Mouse (Mus musculus): ENCODE results near the gene Xpr1. TPM values are rescaled to one million over a fixed set of nuclear protein-coding genes. Genes with fewer than 3 reads are reported as not detected.
"Not testable (repeated sequence)": the region's sequence is repeated elsewhere in the genome, so short reads cannot be mapped to it uniquely, and the experiment has no call there.

Gene Xpr1
- total RNA-seq, 2 experiments from 2014 or later = 28.4 to 30.8 TPM

- no peak for DNase-seq
- intact Hi-C loops (cut with DNase I; ENCODE audit: low total_unique reads) = no loop called here
Measured at GRCm38 (mm10) chr1:155276381-155277033, 140.7 kb downstream of the Xpr1 start.

- no peak for DNase-seq
- intact Hi-C loops (cut with DNase I; ENCODE audit: low total_unique reads) = no loop called here
Measured at GRCm38 (mm10) chr1:155275793-155276192, 141.4 kb downstream of the Xpr1 start.

- intact Hi-C loops (cut with DNase I; ENCODE audit: low total_unique reads) = no loop called here
- peak; percentile 20 for DNase-seq
Measured at GRCm38 (mm10) chr1:155274976-155275375, 142.2 kb downstream of the Xpr1 start.

GRCm38 (mm10) chr1:155272953-155273352 lies 144.3 kb downstream of the Xpr1 start:
- intact Hi-C loops (cut with DNase I; ENCODE audit: low total_unique reads) = no loop called here
- no peak for DNase-seq

GRCm38 (mm10) chr1:155262496-155262895 lies 154.7 kb downstream of the Xpr1 start:
- DNase-seq; intact Hi-C loops (cut with DNase I; ENCODE audit: low total_unique reads): not testable (repeated sequence)

GRCm38 (mm10) chr1:155254309-155254708 lies 162.9 kb downstream of the Xpr1 start:
- DNase-seq = no peak
- intact Hi-C loops (cut with DNase I; ENCODE audit: low total_unique reads) = no loop called here

- intact Hi-C loops (cut with DNase I; ENCODE audit: low total_unique reads) = no loop called here
- no peak for DNase-seq
Measured at GRCm38 (mm10) chr1:155253126-155253525, 164.1 kb downstream of the Xpr1 start.

- intact Hi-C loops (cut with DNase I; ENCODE audit: low total_unique reads) = no loop called here
- no peak for DNase-seq
Measured at GRCm38 (mm10) chr1:155252631-155253121, 164.5 kb downstream of the Xpr1 start.

- intact Hi-C loops (cut with DNase I; ENCODE audit: low total_unique reads) = no loop called here
- no peak for DNase-seq
Measured at GRCm38 (mm10) chr1:155251596-155251995, 165.6 kb downstream of the Xpr1 start.

GRCm38 (mm10) chr1:155250531-155251135 lies 166.6 kb downstream of the Xpr1 start:
- DNase-seq = no peak
- intact Hi-C loops (cut with DNase I; ENCODE audit: low total_unique reads) = no loop called here

- DNase-seq = no peak
- intact Hi-C loops (cut with DNase I; ENCODE audit: low total_unique reads) = no loop called here
Measured at GRCm38 (mm10) chr1:155249896-155250295, 167.3 kb downstream of the Xpr1 start.

GRCm38 (mm10) chr1:155248041-155248440 lies 169.2 kb downstream of the Xpr1 start:
- intact Hi-C loops (cut with DNase I; ENCODE audit: low total_unique reads) = no loop called here

GRCm38 (mm10) chr1:155247441-155247840 lies 169.8 kb downstream of the Xpr1 start:
- DNase-seq = no peak
- intact Hi-C loops (cut with DNase I; ENCODE audit: low total_unique reads) = no loop called here

More at GRCm38 (mm10) chr1:155248041-155248440, 169.2 kb downstream of the Xpr1 start:
- no peak for DNase-seq

- DNase-seq = no peak
Measured at GRCm38 (mm10) chr1:155245516-155245915, 171.7 kb downstream of the Xpr1 start.

GRCm38 (mm10) chr1:155244771-155245211 lies 172.4 kb downstream of the Xpr1 start:
- intact Hi-C loops (cut with DNase I; ENCODE audit: low total_unique reads) = loop anchor here (5.0 kb wide), 1 partner anchor 38 kb away; no protein-coding TSS in a partner anchor
- DNase-seq = no peak

More at GRCm38 (mm10) chr1:155245516-155245915, 171.7 kb downstream of the Xpr1 start:
- intact Hi-C loops (cut with DNase I; ENCODE audit: low total_unique reads) = no loop called here

- intact Hi-C loops (cut with DNase I; ENCODE audit: low total_unique reads) = loop anchor here (5.0 kb wide), 1 partner anchor 38 kb away; no protein-coding TSS in a partner anchor
- DNase-seq = peak; percentile 72
Measured at GRCm38 (mm10) chr1:155243797-155244770, 173.1 kb downstream of the Xpr1 start, which contains the start of gene BC034090. Gene BC034090, minus strand, starts transcription at chr1:155244444.

- intact Hi-C loops (cut with DNase I; ENCODE audit: low total_unique reads) = loop anchor here (5.0 kb wide), 1 partner anchor 40 kb away; no protein-coding TSS in a partner anchor
- no peak for DNase-seq
Measured at GRCm38 (mm10) chr1:155242488-155242745, 174.8 kb downstream of the Xpr1 start.

GRCm38 (mm10) chr1:155241701-155242487 lies 175.3 kb downstream of the Xpr1 start:
- intact Hi-C loops (cut with DNase I; ENCODE audit: low total_unique reads) = loop anchor here (5.0 kb wide), 1 partner anchor 40 kb away; no protein-coding TSS in a partner anchor
- DNase-seq = no peak
